10 mouse cellular contexts compared by ENCODE assay signal in the genomic region with DNA sequence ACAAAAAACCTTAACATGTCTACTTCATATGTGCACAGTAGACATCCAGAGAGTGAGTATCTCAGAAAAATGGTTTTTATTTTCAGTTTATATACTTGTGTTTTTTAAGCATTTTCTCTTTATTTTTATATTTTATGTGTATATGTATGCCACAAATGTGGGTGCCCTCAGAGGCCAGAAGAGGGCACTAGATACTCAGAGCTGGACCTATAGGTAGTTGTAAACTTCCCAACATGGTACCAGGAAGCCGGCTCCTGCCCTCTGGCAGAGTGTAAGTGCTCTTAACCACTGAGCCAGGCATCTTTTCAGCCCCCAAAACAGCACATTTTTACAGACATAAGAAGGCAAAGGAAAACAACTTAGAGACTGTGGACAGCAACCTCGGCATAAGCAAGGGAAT. TPM values are rescaled to one million over a fixed set of nuclear protein-coding genes. Genes with fewer than 3 reads are reported as not detected.
DNase-seq lines count a peak whose midpoint lies in the region; ATAC-seq and TF ChIP-seq lines count a peak whose summit lies in the region.
"Had no signal": no experiment of that assay in that cellular context is flagged by ENCODE, and none has a peak within 500 bp of the region (broad histone marks: within the 10 kb centered on the region; RNA-seq: fewer than 3 reads in every experiment).

No protein-coding gene starts in this region.

- no peaks in the 10 kb centered on the region for H3K9me3 ChIP-seq in forebrain, embryonic 11.5 days (ENCODE audit: control insufficient read depth, low read length)
- no peaks in the 10 kb centered on the region for H3K9me3 ChIP-seq in forebrain, embryonic 13.5 days (replicated peaks)
- H3K9me3 ChIP-seq: heart, embryonic 13.5 days; stomach, embryonic 15.5 days had no signal

- 52% methylated on average over 2 of the region's 2 CpGs for WGBS in forebrain, embryonic 11.5 days
- 48% methylated on average over 2 of the region's 2 CpGs for whole genome bisulfite sequencing in forebrain, embryonic 13.5 days
- WGBS in thymus, adult 2 months: 90% methylated on average over 2 of the region's 2 CpGs

- peak; percentile 54 for DNase-seq in forebrain, embryonic 11.5 days (ENCODE audit: low spot score)
- peak; percentile 25 for DNase-seq in thymus, adult 2 months
- no peak for DNase-seq in thymus, adult 18-20 months
- peak; percentile 19 to 37 for DNase-seq in kidney, postnatal 36 days
- DNase-seq in thymus, postnatal 4 days: peak; percentile 45
- no peak for DNase-seq in gastrocnemius, adult 8-10 months (ENCODE audit: low spot score in 2 of 2)

- TF ChIP-seq POLR2A in thymus, adult 2 months (IDR thresholded peaks at IDR 0.05; ENCODE audit: control insufficient read depth, extremely low read depth, insufficient read depth, low read length, poor library complexity): no peak

- TF ChIP-seq CTCF in thymus, adult 2 months (IDR thresholded peaks at IDR 0.05; ENCODE audit: borderline replicate concordance, control insufficient read depth, extremely low read depth, insufficient read depth, low read length, poor library complexity): no peak

- H3K4me3 ChIP-seq in forebrain, embryonic 11.5 days (ENCODE audit: low read depth, low read length): no peak overlapping the region
- H3K4me3 ChIP-seq in forebrain, embryonic 13.5 days: no peak overlapping the region
- no peak overlapping the region for H3K4me3 ChIP-seq in thymus, adult 2 months (ENCODE audit: control insufficient read depth, insufficient read depth, low read length)
- H3K4me3 ChIP-seq: heart, embryonic 13.5 days; stomach, embryonic 15.5 days had no signal

- ATAC-seq in forebrain, embryonic 11.5 days (replicated peaks; ENCODE audit: low FRiP score): peak; percentile 65; the same call in 1 of the 2 replicates
- ATAC-seq in forebrain, embryonic 13.5 days: no peak
- ATAC-seq in monocyte, adult 5-6 weeks (replicated peaks; ENCODE audit: insufficient number of reproducible peaks, low FRiP score, low TSS enrichment, poor library complexity, severe bottlenecking): no peak

- H3K27me3 ChIP-seq in forebrain, embryonic 11.5 days (ENCODE audit: control insufficient read depth, insufficient read depth, low read length): no peaks in the 10 kb centered on the region
- H3K27me3 ChIP-seq in forebrain, embryonic 13.5 days: no peaks in the 10 kb centered on the region
- no peaks in the 10 kb centered on the region for H3K27me3 ChIP-seq in thymus, adult 2 months (ENCODE audit: control insufficient read depth, insufficient read depth, low read length)
- H3K27me3 ChIP-seq: heart, embryonic 13.5 days; stomach, embryonic 15.5 days had no signal

- no peak overlapping the region for H3K4me2 ChIP-seq in forebrain, embryonic 11.5 days (ENCODE audit: low read depth, low read length, severe bottlenecking)
- H3K4me2 ChIP-seq in forebrain, embryonic 13.5 days: no peak overlapping the region
- H3K4me2 ChIP-seq: heart, embryonic 13.5 days; stomach, embryonic 15.5 days had no signal

- H3K27ac ChIP-seq in forebrain, embryonic 11.5 days (ENCODE audit: low read depth, low read length): no peak overlapping the region
- no peak overlapping the region for H3K27ac ChIP-seq in forebrain, embryonic 13.5 days
- no peak overlapping the region for H3K27ac ChIP-seq in thymus, adult 2 months (ENCODE audit: control insufficient read depth, insufficient read depth, low read length)
- H3K27ac ChIP-seq: heart, embryonic 13.5 days; stomach, embryonic 15.5 days had no signal

- H3K36me3 ChIP-seq in forebrain, embryonic 11.5 days (ENCODE audit: control insufficient read depth, insufficient read depth, low read length): no peaks in the 10 kb centered on the region
- H3K36me3 ChIP-seq in forebrain, embryonic 13.5 days (ENCODE audit: poor library complexity, severe bottlenecking): no peaks in the 10 kb centered on the region
- H3K36me3 ChIP-seq in thymus, adult 2 months (ENCODE audit: control insufficient read depth, insufficient read depth, low read length): no peaks in the 10 kb centered on the region
- H3K36me3 ChIP-seq: heart, embryonic 13.5 days; stomach, embryonic 15.5 days had no signal

- no peak overlapping the region for H3K9ac ChIP-seq in forebrain, embryonic 11.5 days (ENCODE audit: low read length)
- no peak overlapping the region for H3K9ac ChIP-seq in forebrain, embryonic 13.5 days
- H3K9ac ChIP-seq: heart, embryonic 13.5 days; stomach, embryonic 15.5 days had no signal

- H3K4me1 ChIP-seq in forebrain, embryonic 11.5 days (replicated peaks; ENCODE audit: control insufficient read depth, insufficient read depth, low read length): no peaks in the 10 kb centered on the region
- H3K4me1 ChIP-seq in forebrain, embryonic 13.5 days: no peaks in the 10 kb centered on the region
- no peaks in the 10 kb centered on the region for H3K4me1 ChIP-seq in thymus, adult 2 months (replicated peaks; ENCODE audit: control insufficient read depth, insufficient read depth, low read length)
- H3K4me1 ChIP-seq: heart, embryonic 13.5 days; stomach, embryonic 15.5 days had no signal

RNA-seq across cellular contexts. Expression of a gene that starts 20.2 kb away (rescaled TPM):
- polyA plus RNA-seq in forebrain, embryonic 11.5 days (2014; fragmentation: Nextera tagmentation; extraction: Ambion mirVana): 15.4 and 16.5 TPM in 2 replicates
- 17.8 and 20.6 TPM in 2 replicates for polyA plus RNA-seq in forebrain, embryonic 13.5 days (2015; fragmentation: Nextera tagmentation; extraction: Ambion mirVana)
- 40.1 and 41.5 TPM in 2 replicates for polyA plus RNA-seq in thymus, adult 2 months (2012; rRNA removed)
- 170 to 200 TPM (median 170 TPM) in 3 replicates for total RNA-seq in monocyte, adult 5-6 weeks (2017)
- total RNA-seq in gastrocnemius, adult 8-10 months (2022): 10 to 100 TPM; 49.9 to 62.3 (median 62.0) TPM

Comparison
In these comparisons a context has a peak if more than half of its experiments do, and no peak if none do; other contexts are left out.
1. DNase-seq: peak in forebrain, embryonic 11.5 days (single experiment), thymus, adult 2 months (single experiment), kidney, postnatal 36 days (2 of 2) and thymus, postnatal 4 days (single experiment); none in thymus, adult 18-20 months (0 of 2) and gastrocnemius, adult 8-10 months (0 of 2).